Mouse (Mus musculus) bone marrow, adult 2 months (tissue): ENCODE measurements around the gene Mthfs.

Experiments
- CTCF ChIP-seq: fragments of 200-500 bp; IDR thresholded peaks from 2 replicates; pipeline ENCODE4 v1.5.1; 2011; ENCODE audit warnings: low read length, control low read depth; ENCODE audit not compliant: control insufficient read depth, insufficient read depth
- POLR2A ChIP-seq: fragments of 200-500 bp; IDR thresholded peaks from 2 replicates; pipeline ENCODE4 v1.6.1; 2011; ENCODE audit warnings: low read depth, mild to moderate bottlenecking, control low read depth, low read length, borderline replicate concordance; ENCODE audit not compliant: control insufficient read depth

DNA sequence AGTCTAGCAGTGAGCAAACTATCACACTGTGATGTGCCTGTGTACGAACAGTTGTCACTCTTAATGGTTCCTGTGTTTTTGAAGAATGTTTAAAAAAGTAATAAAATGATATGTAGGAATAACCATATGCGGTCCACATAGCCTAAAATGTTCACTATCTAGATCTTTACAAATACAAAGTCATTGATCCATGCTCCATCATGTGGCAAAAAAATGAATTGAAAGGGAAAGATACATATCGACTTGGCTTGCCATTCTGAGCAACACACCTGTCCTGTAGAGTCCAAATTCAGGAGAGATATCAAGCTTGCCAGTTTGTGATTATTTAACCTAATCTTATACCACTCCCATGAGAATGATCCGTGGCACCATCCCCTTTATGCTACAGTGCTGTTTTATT, 164.2 kb downstream of the Mthfs start:
- TF ChIP-seq CTCF: no peak
- no peak for TF ChIP-seq POLR2A
